Mouse (Mus musculus) right cerebral cortex, postnatal 25 days (tissue): ENCODE measurements around the gene Kpna1.
"Not testable (repeated sequence)": the region's sequence is repeated elsewhere in the genome, so short reads cannot be mapped to it uniquely, and the experiment has no call there.

Experiments used
- DNase-seq: peaks from one replicate; pipeline ENCODE4 v3.0.0; 2022

Gene Kpna1

DNA sequence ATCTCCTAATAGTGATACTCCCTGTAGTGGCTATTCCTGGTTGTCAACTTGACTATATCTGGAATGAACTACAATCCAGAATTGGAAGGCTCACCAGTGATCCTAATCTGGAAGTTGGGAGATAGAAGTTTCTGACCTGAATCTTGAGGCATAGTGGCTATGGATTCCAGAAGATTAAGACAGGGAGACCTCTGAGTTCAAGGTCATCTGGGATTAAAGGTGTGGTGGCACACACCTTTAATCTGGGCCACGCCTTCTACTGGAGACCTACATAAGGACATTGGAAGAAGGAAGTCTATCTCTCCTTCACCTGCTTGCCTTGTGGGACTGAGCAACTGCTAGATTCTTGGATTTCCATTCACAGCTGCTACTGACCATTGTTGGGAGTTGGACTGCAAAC is at the start of gene Kpna1:
Kpna1 (plus strand) TSS at position 301 of the 400 bp plus-strand sequence.
- not testable (repeated sequence) for DNase-seq

DNA sequence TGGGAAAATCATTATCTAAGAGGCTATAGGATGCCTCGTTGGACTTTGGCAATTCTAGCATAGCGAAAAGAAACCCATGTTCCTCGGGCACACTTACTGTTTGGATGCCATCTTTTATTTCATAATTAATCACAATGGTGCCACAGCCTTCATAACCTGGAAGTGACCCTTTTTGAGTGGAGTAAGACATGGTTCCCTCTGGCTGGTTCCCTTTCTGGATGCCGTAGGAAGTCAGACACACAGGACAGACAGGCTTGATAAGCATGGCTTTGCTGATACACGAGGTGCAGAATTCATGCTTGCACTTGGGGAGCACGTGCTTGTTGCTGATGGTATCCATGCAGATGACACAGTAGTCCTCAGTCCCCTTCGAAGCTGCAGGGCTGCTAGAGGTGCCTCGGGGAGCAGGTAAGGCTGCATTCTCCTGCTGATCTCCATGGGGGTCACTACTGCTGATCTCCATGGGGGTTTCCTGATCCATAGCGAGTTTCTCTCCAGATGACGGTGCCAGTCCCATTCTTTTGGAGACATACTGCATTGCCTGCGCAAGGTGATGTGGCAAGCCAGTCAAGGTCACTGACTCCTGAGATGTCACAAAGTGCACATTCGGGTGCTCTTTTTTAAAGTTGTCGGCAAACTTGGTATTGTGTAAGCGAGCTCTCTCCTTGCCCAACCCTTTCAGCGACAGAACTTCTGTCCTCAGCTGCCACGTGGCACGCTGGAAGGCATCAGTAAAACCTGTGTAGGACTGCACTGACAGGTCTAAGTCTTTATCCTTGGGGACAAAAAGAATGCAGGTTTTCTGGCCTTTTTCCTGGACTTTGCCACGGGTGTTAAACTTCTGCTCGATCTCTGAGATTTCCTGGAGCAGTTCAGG is 46.1 kb upstream of the Kpna1 start:
- DNase-seq = no peak

DNA sequence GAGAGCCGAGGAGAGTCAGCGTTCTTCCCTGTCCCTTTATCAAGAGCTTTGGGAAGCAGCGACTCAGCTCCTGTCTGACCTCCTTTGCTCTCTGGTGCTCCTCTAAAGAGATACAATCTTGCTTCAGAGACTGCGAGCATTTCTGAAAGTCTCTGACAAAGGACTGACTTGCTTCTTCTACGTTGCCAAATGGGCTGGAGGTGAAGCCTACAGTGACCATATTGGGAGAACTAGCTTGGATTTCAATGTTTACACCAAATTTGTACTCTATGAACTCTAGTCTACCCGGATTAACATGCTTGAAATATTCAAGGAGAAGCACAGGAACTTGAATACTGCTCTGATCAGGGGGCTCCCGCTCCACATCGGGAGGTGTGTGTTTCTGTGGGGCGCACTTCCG is 45.4 kb upstream of the Kpna1 start:
- no peak for DNase-seq

DNA sequence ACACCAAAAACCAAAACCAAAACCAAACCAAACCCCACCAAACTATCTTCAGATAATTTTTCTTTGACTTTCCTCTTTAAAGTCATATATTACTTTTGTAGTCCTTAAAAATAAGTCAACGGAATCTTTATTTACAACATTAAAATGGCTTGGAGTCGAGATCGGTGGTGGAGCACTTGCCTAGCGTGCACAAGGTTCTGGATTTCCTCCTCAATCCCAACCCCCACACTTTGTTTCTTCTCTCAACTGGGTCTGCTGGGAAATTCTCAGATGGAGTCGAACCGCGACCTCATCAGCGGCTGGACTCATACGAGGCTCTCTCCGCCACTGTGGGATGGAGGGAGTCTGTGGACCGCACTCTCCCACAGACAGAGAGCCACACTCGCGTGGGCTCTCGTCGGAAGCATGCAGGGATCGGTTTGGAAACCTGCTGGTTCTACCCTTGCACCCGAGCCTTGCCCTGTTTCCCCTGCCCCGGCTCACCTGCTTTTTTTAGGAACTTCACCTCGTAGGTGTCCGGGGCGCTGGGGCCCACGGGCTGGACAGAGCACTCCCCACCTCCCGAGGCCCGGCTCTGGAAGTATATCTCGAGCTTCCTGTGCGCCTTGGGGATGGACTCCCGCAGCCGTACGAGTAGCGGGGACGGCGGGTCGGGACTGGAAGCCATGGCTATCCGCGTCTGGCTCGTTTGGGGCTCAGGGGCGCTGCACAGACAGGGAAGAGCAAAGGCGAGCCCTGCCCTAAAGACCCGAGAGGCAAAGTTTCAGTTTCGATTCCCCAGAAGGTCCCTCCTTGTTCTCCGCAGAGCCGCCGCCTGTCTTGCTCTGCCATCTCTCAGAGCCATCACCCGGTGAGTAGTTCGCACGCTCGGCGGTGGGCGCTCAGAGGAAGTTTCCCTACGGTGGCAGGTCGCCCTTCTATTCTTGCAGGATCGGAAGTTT is 40.1 kb upstream of the Kpna1 start, which contains the start of the genes Parp9 and Dtx3l:
Parp9 (plus strand) TSS at position 260 of the 941 bp plus-strand sequence.
Dtx3l (minus strand) TSS at position 941 of the 941 bp plus-strand sequence.
- peak; percentile 40 for DNase-seq

DNA sequence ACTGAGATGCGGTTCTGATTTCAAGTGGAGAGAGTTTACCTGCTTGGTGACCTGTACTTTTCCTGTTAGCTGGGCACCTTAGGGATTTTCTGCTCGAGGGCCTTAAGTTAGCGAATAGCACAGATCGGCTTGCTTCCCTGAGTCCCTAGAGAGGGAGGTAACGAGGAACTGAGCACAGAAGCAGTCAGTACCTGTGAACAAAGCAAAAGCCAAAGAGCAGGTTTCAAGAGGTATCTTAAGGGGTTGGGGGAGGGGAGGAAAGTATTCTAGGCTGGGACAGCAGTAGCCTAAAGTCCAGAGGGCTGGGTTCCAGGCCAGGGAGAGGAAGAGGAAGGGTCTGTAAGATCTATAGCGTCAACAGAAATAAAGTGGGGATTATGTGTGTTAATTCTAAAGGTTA is 39.3 kb upstream of the Kpna1 start:
- no peak for DNase-seq

DNA sequence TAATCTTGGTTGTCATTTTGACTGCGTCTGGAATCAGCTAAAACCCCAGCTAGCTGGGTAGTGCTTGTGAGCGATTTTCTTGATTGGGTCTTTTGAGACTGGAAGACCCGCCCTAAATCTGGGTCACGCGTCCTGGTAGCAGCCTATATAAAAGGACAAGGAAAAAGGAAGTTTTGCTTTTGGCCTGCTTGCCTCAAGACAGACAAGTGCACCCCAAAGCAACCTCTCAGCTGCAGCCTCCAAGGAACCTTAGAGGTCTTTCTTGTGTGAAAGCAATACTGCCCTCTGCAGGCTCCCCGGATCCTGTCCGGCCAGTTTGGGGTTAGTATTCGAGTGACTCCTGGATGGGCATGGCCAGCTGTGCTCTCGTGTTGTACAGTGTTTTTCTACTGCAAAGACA is 38.9 kb upstream of the Kpna1 start:
- DNase-seq = peak; percentile 62

DNA sequence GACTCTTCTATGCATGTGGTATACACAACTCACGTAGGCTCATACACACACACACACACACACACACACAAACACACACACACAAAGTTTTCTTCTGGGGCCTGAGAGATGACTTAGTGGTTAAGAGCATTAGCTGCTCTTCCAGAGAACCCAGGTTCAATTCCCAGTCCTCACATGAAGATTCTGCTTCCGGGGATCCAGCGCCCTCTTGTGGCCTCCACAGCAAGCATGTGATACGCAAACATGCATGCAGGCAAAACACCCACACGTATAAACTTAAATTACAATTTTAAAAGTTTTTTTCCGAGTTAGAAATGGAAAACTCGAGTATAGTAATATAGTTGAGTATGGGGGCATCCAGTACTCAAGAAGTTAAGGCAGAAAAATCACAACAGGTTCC is 37.2 kb upstream of the Kpna1 start:
- DNase-seq = no peak

DNA sequence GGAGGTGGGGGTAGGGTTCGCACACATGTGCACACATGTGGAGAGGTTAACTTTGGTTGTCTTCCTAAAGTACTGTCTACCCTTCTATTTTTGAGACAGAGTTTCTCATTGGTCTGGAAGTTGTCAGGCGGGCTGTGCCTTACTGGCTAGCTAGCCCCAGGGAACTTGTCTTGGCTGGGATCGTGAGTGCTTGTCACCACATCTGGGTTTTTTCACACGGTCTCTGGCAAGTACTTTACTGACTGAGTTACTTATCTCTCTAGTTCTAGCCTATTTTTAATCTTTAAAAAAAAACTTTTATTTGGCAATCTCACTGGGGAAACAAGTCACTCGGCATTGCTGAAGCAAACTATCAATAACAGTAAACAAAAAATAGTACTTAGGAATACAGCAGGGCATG is 29.3 kb upstream of the Kpna1 start:
- no peak for DNase-seq

DNA sequence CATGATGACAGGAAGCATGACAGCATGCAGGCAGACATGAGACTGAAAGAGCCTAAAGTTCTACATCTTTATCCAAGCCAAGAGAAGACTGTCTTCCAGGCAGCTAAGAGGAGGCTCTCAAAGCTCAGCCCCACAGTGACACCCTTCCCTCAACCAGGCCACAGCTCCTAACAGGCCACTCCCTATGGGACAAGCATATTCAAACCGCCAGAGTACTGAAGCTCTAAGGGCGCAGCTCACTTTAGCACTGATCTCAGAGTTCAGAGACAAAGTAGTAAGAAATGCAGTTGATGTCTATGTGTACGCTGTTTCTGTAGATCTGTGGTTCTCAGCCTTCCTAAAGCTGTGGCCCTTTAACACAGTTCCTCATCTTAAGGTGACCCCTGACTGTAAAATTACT is 27.3 kb upstream of the Kpna1 start:
- DNase-seq = no peak

DNA sequence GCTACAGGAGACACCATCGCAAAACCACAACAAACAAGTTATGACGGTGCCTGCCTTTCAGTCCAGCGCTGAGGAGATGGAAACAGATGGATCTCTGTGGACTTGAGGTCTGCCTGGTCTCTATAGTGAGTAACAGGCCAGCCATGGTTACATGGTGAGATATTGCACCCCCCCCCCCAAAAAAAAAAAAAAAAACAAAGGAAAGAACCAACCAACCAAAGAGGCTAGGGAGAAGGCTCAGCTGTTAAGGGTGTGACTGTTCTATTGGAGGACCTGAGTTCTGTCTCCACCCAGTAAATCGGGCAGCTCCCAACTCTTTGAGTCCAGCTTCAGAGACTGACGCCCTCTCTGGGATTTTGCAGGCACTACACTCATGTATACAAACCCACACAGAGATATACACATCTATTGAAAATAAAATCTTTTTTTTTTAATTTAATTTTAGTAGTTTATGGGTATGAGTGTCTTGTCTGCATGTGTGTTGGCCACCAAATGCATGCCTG is 25.9 kb upstream of the Kpna1 start:
- no peak for DNase-seq

DNA sequence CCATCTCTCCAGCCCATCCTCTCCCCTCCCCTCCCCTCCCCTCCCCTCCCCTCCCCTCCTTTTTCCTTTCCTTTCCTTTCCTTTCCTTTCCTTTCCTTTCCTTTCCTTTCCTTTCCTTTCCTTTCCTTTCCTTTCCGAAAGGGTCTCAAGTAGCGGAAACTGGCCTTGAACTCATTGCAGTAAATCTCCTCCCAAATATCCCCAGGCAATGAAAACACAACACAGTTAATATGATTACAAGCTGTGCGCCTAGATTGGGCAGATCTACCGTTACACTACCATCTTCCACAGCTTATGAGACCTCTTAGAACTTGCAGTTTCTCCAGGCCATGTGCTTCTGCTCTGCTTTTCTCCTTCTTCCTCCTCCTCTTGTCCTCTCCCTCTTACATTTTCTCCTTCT is 12.6 kb upstream of the Kpna1 start:
- not testable (repeated sequence) for DNase-seq

DNA sequence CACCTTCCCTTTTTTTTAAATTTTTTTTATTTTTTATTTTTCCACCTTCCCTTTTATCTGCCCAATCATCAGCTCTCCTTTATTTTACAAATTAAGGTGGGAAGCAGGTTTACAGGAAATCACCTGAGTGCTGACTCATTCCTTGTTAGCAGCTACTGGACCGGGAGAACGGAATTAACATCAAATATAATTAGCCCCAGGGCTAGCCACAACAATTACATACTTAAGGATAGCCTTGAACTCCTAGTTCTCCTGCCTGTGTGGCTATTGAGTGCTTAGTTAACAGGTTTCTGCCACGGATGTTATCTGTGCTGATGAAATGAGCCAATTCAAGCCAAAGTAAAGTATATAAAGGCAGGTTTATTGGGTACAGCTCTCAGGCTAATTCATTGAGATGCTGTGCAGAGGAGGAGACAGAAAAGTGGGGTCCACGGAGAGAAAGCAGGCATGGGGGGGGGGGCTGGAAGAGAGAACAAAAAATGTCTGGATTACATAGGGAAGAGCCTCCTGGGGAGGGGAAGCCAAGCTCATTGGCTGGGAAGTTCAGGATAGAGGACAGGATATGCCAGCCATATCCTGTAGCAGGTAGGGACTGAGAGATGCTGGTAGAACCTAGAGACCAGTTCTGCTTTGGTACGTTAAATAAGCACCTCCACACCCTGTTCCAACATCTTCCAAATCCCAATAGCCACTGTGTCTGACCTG is 12.0 kb upstream of the Kpna1 start:
- no peak for DNase-seq

DNA sequence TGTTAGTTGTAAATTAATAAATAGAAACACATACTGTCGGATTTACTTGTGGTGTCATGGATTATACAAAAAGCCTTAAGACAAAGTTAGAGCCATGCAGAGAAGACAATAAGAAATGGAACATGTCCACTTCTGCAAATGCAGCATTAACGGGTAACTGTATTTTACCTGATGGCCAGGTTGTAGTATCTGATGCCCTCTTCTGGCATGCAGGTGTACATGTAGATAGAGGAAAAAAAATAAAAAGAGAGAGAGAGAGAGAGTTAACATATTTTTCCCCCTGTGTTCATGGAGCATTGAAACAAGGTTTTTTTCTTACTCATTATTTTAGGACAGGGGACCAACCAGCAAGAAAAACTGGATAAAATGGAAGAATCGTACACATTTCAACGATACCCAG is 11.2 kb upstream of the Kpna1 start:
- DNase-seq = no peak

DNA sequence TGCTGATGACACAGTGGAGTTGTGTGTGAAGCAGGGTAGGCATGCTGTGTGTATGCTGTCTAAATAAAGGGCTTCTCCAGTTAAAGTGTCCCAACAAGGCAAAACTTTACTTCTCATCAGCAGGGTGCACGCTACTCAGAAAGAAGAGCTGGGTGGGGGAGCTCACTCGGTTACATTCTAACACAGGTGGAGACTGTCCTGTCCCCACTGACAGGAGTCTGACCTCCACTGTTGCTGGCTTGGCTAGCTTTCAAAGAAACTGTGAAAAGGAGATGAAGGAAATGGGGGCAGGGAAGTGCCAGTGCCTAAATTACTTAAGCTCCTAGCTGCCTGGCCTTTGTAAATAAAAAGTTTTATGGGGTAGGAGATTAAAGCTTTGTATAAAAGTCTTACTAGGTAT is 10.4 kb upstream of the Kpna1 start:
- no peak for DNase-seq

DNA sequence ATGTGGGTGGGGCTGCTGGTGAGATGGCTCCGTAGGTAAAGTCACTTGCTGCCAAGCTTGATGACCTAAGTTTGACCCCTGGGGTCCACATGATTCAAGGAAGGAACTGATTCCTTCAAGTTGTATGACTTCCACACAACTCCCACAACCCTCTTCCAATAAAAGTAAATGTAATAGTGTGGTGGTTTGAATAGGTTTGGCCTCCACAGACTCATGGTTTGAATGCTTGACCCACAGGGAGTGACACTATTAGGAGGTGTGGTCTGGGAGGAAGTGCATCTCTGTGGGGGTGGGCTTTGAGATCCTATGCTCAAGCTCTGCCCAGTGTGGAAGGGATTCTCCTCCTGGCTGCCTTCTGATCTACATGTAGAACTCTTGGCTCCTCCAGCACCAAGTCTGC is 4.5 kb upstream of the Kpna1 start:
- DNase-seq = no peak

DNA sequence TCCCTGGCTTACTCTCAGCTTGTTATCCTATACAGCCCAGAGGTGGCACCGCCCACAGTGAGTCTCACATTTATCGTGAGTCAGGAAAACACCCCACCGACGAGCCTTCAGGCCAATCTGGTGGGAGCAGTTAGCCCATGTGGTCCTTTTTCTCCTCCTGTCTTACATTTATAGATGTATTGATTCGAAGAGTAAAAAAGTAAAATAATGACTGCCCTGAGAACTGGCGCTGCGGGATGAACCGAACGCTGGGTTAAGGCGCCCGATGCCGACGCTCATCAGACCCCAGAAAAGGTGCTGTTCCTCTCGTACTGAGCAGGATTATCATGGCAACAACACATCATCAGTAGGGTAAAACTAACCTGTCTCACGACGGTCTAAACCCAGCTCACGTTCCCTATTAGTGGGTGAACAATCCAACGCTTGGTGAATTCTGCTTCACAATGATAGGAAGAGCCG is 2.8 kb downstream of the Kpna1 start:
- DNase-seq = peak; percentile 100

DNA sequence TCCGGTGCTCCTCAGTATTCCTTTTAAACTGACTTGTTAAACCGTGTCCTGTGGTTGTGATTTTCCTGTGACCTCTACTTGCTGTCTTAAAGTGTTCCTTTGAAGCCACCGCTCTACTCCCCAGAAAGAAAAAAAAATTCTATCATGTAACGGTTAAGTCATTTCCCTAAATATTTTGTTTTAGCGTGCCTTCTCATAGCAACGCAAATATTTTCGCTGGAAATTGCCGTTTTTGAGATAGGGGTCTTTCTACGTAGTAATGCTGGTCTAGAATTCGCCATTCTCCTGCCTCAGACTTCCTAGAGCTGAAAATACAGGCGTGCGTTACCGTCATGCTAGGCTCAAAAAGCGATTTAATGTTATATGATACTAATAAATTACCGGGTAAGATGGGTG is 4.0 kb downstream of the Kpna1 start:
- peak; percentile 5 for DNase-seq

DNA sequence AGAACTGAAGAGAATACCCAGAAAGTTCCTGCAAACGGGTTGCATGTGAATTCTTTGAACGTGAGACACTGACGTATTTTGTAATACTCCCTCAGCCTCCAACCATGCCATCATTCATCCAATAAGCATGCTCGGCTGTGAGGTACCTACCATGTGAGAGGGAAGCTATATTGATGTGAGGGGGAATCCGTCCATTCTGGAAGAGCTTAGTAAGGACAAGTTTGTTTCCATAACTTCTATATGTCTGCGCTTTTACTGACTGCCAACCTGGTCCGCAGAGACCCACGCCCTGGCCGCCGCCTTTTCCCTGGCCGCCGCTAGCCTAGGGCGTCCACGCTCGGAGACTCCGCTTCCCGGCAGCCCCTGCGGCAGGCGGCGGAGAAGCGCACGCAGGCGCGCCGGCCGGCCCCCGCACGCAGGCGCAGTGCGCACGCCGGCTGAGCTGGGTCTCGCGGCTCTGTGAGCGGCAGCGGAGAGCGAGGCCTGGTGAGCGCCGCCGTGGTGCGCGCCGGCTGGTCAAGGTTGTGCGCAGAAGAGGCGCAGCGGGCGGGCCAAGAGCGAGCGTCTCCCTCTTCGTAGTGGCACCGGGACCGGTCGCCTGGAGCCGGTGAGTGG is 4.5 kb downstream of the Kpna1 start:
- peak; percentile 95 for DNase-seq

DNA sequence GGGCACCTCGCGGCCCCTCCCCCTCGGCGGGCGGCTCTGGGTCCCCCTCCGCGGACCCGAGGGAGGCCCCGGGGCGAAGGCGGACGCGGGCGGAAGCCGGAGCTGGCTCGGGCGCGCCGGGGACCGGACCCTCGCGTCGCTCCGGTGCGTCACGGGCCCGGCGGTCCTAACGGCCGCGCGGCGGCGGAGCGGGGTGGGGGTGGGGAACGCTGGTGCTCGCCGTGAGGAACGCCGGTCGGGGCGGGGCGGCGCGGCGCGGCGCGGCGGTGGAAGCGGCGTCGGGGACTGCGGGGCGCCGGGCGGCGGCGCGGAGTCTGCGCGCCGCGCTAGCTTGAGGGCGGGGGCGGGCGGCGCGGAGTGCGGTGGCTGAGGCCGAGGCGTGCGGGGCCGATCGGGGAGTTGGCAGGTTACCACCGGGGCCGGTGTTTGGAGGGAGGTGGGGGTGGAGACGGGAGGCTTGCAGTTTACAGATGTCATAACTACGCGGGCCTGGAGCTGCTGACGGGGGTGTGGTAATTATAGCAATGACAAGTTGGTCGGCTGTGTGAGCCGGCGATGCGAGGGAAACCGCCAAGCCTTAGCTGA is 5.1 kb downstream of the Kpna1 start:
- peak; percentile 79 for DNase-seq

DNA sequence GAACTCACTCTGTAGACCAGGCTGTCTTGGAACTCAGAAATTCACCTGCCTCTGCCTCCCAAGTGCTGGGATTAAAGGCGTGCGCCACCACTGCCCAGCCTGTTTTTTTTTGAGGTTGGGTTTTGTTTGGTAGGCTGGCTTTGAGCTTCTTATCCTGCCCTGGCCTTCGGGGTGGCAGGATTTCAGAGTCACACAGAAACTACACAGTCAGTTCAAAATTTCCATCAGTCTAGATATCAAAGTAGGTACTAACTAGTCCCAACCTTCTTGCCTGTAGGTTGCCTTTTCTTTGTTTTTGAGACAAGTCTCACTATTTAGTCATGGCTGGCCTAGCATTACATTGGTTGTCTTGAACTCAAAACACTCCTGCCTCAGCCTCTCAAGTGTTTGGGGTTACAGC is 5.9 kb downstream of the Kpna1 start:
- no peak for DNase-seq

DNA sequence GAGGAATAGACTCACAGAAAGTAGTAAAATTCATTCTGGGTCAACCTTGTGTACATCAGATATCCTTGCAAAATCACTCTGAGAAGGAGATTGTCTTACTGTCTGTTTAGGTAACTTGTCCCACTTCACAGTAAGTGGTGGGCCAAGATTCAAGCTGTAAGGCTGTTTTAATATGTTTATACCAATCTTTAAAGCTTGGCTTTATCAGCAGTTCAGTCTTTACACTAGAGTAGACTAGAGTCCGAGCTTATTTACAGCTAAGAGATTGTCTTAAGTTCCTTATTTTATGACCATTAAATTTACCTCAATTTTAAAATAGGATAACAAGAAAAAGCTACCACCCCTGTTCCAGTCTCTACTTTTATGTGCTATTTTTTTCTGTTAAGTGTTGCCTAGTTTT is 9.4 kb downstream of the Kpna1 start:
- DNase-seq = no peak

DNA sequence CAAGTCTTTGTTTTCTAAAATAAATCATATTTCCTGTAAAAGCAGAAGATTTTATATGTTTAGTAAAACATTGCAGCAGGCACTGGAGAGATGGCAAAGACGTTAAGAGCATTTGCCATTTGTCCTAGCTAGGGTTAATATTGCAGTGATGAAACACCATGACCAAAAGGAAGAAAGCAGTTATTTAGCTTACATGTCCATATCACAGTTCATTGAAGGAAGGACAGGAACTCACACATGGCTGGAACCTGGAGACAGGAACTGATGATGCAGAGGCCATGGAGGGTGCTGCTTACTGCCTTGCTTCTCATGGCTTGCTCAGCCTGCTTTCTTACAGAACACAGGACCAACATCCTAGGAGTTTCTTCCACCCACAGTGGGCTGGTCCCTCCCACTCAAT is 13.8 kb downstream of the Kpna1 start:
- no peak for DNase-seq
